Mouse (Mus musculus) cerebellum, adult 2 months (tissue): Measurements from ENCODE around the gene Ngfr.

Experiments used
- CTCF ChIP-seq: fragments of 200-500 bp; IDR thresholded peaks from 2 replicates; pipeline ENCODE4 v1.5.1; 2011; ENCODE audit warnings: low read depth, mild to moderate bottlenecking, control low read depth, low read length, moderate library complexity, borderline replicate concordance; ENCODE audit not compliant: insufficient read depth
- POLR2A ChIP-seq: fragments of 200-500 bp; IDR thresholded peaks from 2 replicates; pipeline ENCODE4 v1.6.1; 2011; ENCODE audit warnings: low read length, control low read depth, borderline replicate concordance; ENCODE audit not compliant: insufficient read depth

GRCm38 (mm10) chr11:95570827-95571619 lies 16.5 kb downstream of the Ngfr start:
- TF ChIP-seq POLR2A, result no peak
- TF ChIP-seq CTCF, result no peak
